Mouse (Mus musculus) retina, postnatal 7 days (tissue): ENCODE results near the gene Nol9.

Experiments
- DNase-seq: peaks from one replicate; pipeline ENCODE4 v3.0.0-alpha.2; 2012; ENCODE audit warnings: low read depth, low spot score

Nol9 gene

DNA sequence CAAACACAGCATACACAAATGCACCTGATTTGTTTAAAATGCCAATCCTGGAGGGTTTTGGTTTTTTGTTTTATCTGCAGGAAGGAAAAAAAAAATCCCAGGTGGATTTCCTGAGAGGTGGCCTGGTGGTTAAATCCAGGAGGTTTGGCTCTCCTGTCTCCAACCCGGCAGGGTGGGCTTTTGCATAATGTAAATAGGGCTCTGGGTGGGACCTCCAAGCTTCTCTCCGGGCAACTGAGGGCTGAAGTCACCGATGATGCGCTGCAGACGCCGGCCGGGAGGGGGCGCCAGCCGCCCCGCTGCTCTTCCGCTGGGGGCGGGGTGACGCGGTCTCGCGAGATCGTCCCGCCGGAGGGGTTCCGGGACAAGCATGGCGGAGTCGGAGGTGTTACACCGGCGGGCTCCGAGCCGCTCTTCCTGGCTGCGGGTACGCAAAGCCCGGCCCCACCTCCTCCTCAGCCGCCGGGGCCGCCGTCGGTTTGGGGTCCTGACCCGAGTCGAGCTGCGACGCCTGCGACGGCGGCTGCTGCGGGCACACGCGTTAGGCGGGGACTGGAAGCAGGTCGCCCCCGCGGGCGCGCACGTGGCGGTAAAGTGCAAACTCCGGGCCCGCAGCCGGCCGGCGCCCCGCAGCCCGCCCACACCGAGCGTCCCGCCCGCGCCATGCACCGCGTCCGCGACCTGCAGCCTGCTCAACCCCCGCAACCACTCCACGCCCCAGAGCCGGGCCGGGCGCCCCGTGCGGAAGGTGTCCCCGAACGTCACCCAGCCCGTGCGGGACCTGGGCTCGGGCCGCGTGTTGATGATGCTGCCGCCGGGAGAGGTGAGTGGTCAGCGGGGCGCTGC, at the start of gene Nol9:
Nol9 (plus strand) TSS at position 337 of the 846 bp plus-strand sequence.
- peak; percentile 87 for DNase-seq

DNA sequence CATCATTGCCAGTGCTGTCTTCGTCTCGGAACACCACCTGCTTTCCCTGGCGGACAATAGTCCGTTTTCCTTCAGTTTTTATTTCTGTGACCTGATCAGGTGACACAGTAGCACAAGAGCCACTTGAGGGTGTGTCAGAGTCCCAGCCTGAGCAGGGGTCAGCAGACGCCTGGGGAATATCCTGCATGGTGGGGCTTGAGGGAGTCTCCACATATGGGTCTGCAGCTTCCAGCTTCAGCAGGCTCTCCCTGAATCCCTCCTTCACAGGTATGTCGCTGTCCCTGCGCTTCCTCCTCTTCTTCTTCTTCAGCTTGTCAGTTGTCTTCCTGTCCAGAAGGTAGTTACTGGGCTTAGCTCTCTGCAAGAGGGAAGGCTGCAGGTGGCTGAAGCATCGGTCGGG, 47.0 kb upstream of the Nol9 start:
- DNase-seq, result no peak

DNA sequence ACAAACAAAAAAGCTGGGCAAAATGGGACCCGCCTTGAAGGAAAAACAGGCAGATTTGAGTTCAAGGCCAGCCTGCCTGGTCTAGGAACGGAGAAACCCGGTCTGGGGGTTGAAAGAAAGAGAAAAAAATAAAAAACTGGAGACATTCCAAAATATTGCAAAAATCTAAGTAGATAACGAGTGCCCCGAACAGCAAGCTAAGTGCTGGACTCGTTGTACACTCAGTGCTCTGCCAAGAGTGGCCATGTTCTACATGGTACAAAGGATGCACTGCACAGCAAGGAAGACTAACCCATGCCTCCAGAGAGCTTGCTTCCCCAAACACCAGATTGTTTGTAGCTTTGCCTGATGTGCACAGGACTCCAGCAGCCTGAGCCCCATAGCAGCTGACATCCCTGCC, 46.1 kb upstream of the Nol9 start:
- DNase-seq, result no peak

GRCm38 (mm10) chr4:151994228-151995171, 44.6 kb upstream of the Nol9 start:
- no peak for DNase-seq

DNA sequence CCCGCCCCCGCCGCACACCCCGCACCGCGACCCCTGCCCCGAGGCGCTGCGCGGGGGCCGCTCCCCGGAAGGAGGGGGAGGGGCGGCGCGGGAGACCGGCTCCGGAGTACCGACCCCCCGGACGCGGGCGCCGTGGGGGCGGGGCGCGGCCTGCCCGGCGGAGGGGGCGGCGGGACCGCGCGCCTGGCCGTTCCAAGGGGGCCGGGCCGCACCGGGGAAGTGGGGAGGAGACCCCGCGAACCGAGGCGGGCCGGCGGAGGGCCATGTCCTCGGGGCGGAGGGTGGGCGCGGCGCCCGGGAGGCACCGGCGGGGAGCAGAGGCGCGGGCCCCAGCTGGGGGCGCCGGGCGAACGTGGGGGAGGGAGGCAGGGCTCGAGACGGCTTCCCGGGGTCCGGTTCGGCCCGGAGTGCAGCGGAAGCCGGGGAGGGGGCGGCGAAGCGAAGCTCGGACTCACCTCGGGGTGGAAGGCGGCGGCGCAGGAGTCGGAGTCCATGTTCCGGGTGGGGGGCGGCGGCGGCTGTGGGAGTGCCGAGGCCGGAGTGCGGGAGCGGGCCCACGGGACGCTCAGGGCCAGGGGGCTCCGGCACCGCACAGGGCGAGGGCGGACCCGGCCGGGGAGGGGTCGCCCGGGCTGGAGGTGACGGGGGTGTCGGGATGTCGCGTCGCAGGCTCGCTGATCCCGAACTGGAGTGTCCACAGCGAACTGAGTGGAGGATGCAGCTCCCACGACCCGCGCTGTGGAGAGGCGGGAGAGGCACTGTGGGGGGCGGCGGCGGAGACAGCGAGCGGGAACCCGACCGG, 43.5 kb upstream of the Nol9 start:
- no peak for DNase-seq

- DNase-seq, result peak; percentile 98
Observed at GRCm38 (mm10) chr4:151996173-151996950, 42.8 kb upstream of the Nol9 start, which contains the start of gene Phf13. TSS of gene Phf13 (minus strand) at chr4:151996258.

DNA sequence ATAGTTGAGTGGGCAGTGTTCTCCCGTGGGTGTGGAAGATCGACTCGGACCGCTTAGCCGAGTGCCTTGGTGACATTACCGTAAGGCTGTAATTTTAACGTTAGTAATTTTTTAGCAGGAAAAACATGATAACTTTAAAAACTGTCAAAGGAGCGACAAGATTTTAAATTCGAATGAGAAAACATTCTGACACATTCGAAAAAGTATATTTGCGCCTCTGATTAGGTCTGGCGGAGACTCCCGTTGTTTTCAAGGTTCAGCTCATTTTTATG, 42.2 kb upstream of the Nol9 start:
- no peak for DNase-seq

DNA sequence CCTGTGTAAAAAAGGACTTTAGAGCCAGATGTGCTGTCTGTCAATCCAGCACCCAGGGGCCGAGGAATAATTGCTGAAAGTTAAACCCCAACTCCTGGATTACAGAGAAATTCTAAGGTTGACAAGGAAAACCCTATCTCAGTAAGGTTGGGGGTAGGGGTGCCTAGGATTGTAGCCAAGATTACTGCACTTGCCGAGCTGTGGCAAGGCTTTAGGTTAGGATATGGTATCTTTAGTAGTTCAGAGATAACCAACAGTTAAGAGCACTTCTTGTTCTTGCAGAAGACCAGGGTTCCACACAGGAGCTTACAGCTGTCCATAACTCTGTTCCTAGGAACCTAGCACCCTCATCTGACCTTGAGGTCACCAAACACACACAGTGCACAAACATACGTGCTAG, 41.4 kb upstream of the Nol9 start:
- DNase-seq, result no peak

- no peak for DNase-seq
Observed at GRCm38 (mm10) chr4:151999481-151999880, 39.6 kb upstream of the Nol9 start.

DNA sequence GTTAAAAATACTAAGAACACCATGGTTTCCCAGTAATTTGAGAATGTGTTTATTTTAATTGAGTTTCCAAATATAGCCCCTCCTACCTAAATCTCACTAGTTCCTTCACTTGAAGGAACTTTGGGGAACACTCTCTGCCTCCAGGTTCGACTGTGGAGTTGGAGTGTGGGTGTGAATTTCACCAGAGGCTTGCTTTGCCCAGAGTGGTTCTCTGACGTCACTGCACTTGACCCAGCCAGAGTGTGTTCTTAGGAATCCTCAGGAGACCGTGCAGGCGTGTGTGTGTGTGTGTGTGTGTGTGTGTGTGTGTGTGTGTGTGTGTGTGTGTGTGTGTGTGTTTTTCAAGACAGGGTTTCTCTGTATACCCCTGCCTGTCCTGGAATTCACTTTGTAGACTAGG, 38.2 kb upstream of the Nol9 start:
- DNase-seq, result no peak

- DNase-seq, result no peak
Observed at GRCm38 (mm10) chr4:152001335-152001734, 37.8 kb upstream of the Nol9 start.

DNA sequence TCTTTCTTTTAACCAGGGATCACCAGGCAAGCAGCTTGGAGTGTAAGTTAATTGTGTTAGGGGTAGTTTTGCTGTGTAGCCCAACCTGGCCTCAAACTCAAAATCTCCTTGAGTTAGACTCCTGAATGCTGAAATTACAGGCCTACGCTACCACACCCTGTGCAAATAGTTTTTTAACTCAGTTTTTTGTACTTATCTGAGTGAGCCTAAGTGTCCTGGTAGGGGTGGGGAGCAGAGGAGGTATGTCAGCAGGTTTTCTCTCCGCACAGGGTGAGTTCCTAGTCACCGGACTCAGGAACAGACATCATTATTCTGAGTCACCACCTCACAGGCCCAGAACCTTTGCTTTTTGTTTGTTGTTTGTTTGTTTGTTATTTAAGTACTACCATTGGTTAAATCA, 37.1 kb upstream of the Nol9 start:
- DNase-seq, result no peak

DNA sequence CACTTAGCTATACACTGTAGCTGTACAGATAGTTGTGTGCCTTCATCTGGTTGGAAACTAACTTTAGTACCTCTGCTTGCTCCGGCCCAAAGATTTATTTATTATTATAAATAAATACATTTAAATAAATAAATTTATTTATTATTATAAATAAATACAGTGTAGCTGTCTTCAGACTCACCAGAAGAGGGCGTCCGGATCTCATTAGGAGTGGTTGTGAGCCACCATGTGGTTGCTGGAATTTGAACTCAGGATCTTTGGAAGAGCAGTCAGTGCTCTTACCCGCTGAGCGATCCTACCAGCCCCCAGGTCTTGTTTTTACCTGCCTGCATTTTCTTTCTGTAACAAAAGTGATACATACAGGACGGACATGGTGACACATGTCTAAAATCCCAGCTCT, 33.0 kb upstream of the Nol9 start:
- DNase-seq, result no peak

DNA sequence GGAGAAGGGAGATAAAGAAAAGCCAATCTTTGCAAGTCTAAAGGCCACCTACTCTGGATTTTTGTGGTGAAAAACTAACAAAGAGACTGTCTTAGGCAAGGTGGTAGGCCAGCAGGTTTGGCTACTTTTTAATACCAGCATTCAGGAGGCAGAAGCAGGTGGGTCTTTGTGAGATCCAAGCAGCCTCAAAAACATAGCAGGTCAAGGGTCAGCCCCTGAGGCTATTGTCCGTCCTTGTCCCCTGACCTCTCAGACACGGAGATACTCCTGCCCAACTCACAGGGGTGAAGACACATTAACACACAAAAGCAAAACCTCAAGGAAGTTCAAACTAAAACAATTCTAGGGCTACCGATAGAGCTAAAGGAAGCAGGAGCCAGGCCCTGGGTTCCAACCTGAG, 32.3 kb upstream of the Nol9 start:
- DNase-seq, result no peak

GRCm38 (mm10) chr4:152007481-152008147, 31.5 kb upstream of the Nol9 start:
- no peak for DNase-seq

- DNase-seq, result no peak
Observed at GRCm38 (mm10) chr4:152008148-152008500, 31.0 kb upstream of the Nol9 start.

DNA sequence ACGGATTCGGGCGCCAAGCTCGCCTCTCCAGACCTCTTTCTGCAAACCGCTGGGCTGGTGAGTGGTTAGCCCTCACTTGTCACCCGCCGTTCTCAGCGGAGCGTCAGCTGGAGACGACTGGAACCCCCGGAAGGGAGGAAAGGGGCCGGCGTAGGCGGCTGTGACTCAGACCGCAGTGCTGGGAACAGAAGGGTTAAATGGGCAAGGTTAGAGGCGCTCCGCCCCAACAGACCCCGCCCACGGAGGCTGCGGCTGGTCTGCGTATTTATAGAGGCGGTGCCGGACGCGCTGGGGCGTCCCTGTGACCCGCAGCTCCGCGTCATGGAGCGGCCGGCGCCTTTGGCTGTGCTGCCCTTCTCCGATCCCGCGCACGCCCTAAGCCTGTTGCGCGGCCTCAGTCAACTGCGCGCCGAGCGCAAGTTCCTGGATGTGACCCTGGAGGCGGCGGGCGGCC, 30.5 kb upstream of the Nol9 start, which contains the start of gene Klhl21:
Klhl21 (plus strand) TSS at position 182 of the 454 bp plus-strand sequence.
- DNase-seq, result peak; percentile 81

GRCm38 (mm10) chr4:152009076-152010051, 29.8 kb upstream of the Nol9 start:
- no peak for DNase-seq

DNA sequence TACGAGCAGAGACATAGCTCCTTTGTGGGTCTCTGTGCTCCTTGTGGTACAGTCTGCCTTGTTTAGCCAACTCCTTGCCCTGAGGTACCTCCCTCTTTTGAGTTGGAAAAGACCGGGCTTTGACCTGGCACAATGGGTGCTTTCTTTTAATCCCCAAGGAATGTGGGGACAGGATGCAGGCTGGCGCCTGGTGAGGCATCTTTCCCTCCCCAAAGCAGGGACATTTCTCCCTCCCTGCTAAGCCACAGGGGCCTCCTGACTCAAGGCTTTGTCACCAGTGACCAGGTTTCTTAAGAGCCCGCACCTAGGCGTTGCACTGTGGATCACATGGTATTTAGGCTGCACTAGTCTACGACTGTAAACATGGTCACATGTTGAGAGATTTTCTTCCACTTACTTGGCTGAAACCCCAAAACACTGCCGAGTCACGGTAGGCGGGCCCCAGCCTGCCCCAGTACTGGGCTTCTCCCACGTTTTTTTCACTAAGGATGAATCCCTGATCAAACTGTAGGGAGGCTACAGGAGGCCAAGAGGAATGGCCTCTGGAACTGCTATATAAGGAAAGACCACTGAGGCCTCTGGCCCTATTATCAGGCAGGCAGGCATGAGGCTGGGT, 28.9 kb upstream of the Nol9 start:
- no peak for DNase-seq
